Mouse (Mus musculus) ZHBTc4 (cell line): ENCODE measurements around the gene Gm11634.

Experiments
- DNase-seq: peaks from one replicate; pipeline ENCODE4 v3.0.0-alpha.2; 2011; ENCODE audit warnings: low read depth, low spot score

The Gm11634 gene

DNA sequence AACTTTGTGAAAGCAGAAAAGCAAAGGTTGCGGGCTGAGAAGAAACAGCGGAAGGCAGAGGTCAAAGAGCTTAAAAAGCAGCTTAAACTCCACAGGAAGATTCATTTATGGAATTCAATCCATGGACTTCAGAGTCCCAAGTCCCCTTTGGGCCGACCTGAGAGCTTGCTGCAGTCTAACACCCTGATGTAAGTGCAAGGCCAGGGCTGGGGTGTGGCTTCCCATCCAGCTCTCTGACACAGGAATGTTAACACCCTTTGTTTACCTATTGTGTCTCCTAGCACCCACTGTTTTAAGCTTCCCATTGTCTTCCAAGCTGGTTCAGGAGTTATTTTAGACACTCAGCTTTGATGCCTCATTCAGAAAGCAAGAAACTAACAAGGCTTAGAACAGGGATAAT lies 30.6 kb downstream of the Gm11634 start:
- peak; percentile 89 for DNase-seq

DNA sequence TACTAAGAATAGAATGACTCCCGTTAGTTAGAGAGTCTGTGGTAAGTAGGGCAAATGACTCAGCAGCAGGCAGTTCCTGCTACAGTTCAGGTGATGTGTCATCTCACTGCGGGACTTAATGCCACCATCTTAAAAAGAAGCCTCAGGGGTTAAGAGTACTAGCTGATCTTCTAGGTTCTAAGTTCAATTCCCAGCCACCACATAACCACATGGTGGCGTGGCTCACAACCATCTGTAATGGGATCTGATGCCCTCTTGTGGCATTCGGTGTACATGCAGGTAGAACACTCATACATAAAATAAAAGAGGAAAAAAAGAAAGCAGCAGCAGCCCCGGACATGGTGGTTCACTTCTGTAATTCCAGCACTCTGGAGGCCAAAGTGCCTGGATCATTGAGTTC lies 36.7 kb downstream of the Gm11634 start:
- peak; percentile 91 for DNase-seq

DNA sequence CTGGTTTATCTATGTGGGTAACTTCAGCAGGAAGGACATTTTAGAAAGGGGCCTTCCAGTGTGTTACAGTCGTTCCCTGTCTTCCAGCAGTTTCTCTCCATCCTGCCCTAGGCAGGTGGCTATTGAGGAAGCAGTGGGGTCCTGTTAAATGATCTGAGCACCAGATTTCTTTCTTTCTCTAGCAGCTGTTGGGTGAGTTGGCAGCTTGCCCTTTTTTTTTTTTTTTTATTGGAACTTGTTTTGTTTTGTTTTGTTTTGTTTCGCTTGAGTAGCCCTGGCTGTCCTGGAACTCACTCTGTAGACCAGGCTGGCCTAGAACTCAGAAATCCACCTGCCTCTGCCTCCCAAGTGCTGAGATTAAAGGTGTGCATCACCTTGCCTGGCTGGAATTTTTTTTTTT lies 42.1 kb downstream of the Gm11634 start:
- DNase-seq, result no peak

DNA sequence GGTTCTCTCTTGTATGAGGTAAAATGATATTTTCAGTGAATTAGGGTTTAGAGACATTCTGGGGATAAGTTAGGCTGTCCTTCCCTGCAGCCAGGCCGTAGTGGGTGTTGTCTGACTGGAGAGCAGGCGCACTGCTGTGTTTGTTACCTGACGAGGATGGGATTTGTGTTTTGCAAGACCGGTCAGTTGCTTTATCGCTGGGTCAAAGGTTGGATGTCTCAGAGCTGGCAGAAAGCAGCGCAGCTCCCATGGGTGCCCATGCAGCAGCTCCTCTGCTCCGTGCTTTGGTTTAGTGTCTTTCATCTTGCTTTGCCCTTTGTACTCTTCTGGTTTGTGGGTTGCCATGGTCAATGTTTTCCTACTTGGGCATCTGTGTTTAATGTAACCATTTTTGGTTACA lies 42.5 kb downstream of the Gm11634 start:
- DNase-seq, result no peak

DNA sequence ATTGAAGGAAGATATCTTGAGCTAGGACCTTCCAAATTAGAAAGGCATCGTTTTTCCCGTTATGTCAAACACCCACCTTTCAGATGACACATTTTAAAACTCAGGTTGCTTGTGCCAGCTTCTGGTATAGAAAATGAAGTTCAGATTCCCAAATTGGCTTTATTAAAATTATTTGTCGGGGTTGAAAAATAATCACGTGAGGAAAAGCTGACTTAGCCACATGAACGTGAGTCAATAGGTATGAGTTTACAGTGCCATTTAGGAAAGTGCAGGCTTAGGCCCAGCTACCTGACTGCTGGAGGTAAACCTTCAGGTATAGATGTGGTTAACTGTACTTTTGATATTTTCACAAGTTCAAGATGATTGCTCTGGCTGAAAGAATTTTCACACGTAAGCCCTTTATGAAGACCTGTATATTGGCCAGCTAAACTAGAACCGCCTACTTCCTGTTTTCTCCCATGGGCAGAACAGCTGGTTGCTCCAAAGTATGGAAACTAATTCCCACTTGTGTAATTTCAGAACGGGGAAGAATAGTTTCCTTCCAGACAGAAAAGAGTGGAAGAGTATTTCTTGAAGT lies 45.6 kb downstream of the Gm11634 start:
- no peak for DNase-seq

DNA sequence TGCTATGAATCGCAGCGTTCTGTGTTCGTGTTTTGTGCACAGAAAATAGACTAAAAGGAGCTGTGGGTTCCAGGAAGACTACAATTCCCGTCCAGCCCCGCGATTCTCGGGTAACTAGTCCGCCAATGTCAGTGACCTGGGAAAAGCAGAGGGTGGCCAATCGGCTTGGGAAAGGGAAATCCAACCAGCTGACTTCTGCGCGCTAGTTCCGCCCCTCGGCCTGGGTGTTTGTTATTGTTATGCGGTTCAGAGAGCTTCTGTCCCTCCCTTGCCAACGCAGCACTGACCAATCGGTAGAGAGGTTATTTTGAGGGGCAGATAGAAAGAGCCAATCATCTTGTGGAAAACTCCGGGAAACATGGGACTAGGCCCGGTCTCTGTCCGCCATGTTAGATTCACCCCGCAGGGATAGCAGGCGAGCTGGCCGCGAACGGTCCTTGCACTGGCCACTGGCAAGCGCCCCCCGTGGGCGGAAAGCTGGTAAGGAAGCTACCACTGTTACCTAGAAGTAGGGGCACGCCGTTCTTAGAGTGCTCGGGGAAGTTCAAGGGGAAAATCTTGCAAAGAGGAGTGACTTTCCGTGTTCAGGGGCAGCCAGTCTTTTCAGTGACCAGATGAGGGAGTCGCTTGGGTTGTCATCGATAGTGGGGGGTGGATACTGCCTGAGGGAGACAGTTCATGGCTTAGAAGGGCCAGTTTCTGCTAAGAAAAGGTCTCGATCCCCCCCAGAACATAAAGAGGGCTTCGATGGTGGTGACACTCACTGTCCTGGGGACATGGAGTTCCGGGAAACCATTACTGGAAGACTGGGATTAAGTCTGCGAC lies 46.4 kb downstream of the Gm11634 start:
- DNase-seq, result peak; percentile 100

DNA sequence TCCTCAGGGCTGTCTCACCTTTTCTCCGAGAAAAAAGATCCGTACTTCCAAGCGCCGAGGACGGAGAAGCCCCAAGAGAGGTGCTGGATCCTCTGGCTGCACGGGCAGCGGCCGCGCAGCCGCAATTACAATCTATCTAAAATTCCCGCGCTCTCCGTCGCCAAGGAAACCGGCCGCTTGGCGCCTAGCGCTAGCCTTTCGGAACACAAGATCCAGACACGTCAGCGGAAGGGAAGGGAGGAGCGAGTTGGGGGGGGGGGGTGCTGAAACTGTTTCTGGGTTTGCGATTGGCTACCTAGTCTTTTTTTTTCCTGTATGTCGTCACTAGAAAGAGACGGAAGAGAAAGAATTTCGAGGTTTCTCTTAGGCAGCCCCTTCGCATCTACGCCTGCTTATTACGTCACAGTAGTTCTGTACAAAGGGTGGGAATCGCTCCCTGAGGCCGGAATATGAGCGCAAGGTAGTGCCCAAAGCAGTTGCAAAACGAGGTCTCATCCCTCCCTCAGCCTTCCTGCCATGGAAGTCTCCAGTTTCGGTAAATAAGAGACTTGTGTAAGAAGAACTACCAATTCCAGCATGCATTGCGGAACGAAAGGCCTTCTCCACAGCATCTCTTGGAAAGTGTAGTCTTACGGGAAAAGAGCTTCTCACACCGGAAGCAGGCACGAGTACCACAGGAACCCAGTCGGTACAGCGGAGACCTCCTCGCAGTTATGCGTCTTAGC lies 47.1 kb downstream of the Gm11634 start, which contains the start of the genes Brca1 and Nbr1:
Gene Brca1 (minus strand): TSS at position 205 of the 725 bp plus-strand sequence.
Gene Nbr1 (plus strand): TSS at position 399 of the 725 bp plus-strand sequence.
- DNase-seq, result peak; percentile 99

GRCm38 (mm10) chr11:101548526-101548925 lies 50.5 kb downstream of the Gm11634 start:
- DNase-seq, result peak; percentile 73

DNA sequence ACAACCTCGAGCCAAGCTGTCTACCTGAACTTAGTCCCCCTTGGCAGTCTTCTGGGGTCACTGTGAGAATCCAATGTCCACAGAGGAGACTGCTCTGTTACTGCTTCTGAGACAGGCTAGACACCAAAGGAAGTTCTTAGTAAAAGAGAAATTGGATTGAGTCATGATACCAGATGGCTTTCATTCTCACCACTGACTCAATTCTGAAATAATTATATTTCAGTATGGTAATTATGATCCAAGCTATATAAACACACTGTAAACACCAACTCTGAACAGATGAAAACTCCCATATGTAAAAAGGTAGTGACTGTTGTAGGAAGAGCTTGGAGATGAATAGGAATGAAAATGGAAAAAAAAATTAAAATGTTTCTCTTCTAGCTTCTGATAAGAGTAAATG lies 54.9 kb downstream of the Gm11634 start:
- DNase-seq, result no peak
